Mouse (Mus musculus): ENCODE measurements around the gene Eomes.

Gene Eomes

GRCm38 (mm10) chr9:118520858-118521257 is 42.8 kb downstream of the Eomes start:
- no peak for DNase-seq

- no peak for DNase-seq
Measured at GRCm38 (mm10) chr9:118521659-118522058, 43.6 kb downstream of the Eomes start.

GRCm38 (mm10) chr9:118523738-118524137 is 45.7 kb downstream of the Eomes start:
- DNase-seq: no peak

- no peak for DNase-seq
Measured at GRCm38 (mm10) chr9:118527056-118527455, 49.0 kb downstream of the Eomes start.

DNA sequence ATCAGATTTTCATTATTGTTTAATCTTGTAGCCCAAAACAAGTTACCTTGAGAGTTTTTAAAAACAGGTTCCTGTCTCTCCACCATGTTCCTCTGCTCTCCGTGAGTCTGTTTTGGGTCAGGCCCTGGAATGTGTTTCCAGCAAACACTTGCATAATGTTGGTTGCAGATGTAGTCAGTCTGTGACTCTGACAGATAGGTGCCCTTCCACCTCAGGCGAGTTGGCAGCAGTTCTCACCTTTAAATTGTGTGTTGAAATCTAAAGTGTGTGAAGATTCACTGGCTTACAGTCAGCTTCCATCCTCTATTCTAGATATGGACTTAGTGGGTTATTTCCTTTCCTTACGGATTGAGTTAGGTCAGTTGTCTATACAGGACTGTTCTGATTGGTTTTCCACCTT is 51.8 kb downstream of the Eomes start:
- no peak for DNase-seq

GRCm38 (mm10) chr9:118530679-118531078 is 52.7 kb downstream of the Eomes start:
- no peak for DNase-seq

DNA sequence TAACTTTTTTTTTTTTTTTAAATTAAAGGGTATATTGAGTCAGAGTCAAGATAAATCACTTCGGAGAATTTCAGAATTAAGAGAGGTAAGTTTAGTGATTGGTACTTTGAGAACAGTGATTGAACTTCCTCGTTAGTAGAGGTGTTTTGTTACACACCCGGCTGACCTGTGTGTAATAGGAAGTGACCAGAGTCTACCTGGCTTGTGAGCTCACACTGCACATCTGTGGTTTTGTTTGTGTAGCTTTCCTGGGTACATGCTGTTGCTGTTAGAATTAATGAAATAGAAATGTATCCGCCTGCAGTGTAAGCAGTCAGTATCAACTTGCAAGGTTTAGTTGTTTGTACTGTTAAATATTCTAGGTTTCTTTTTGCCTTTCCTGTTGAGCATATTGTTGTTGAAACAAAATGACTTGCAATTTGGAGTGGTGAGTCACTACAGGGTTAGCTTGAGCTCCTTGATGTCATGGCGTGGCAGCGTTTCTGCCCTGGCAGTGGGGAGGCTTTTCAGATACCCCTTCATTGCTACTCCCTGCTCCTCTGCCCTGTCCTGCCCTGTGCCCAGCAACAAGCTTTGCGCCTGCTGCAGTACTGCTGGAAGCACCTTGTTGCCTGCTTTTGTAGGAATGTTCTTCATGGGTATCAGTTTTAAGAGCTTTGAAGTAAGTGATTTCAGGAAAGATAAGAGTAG is 54.6 kb downstream of the Eomes start:
- no peak for DNase-seq
